Mouse (Mus musculus) testis, adult 2 months (tissue): Measurements from ENCODE around the gene Shld2.

Experiments used
- CTCF ChIP-seq: fragments of 200-500 bp; IDR thresholded peaks from 2 replicates; pipeline ENCODE4 v1.5.1; 2012; ENCODE audit warnings: low read depth, mild to moderate bottlenecking, inconsistent platforms, low read length, moderate library complexity; ENCODE audit not compliant: control insufficient read depth, insufficient read depth, insufficient replicate concordance
- POLR2A ChIP-seq: fragments of 200-500 bp; IDR thresholded peaks from 2 replicates; pipeline ENCODE4 v1.6.1; 2012; ENCODE audit warnings: low read depth, mild to moderate bottlenecking, inconsistent platforms, low read length, moderate library complexity; ENCODE audit not compliant: control insufficient read depth

GRCm38 (mm10) chr14:34309907-34310233, 423 bp downstream of the Shld2 start:
- no peak for TF ChIP-seq CTCF
- TF ChIP-seq POLR2A: no peak
